Comparison of ENCODE assay signal across 9 mouse cellular contexts in genomic region chr11:18870121-18870931, GRCm38 (mm10).
DNase-seq lines count a peak whose midpoint lies in the region; ATAC-seq and TF ChIP-seq lines count a peak whose summit lies in the region.
"Had no signal": no experiment of that assay in that cellular context is flagged by ENCODE, and none has a peak within 500 bp of the region (broad histone marks: within the 10 kb centered on the region; RNA-seq: fewer than 3 reads in every experiment).

No protein-coding gene starts in this region.

- H3K9me3 ChIP-seq in midbrain, embryonic 10.5 days (replicated peaks), result no peaks in the 10 kb centered on the region
- no peaks in the 10 kb centered on the region for H3K9me3 ChIP-seq in midbrain, postnatal 0 days (ENCODE audit: low read length)
- no peaks in the 10 kb centered on the region for H3K9me3 ChIP-seq in intestine, postnatal 0 days (ENCODE audit: control insufficient read depth)
- H3K9me3 ChIP-seq in stomach, embryonic 15.5 days, result no peaks in the 10 kb centered on the region

- no peak for TF ChIP-seq CTCF in midbrain, postnatal 0 days (IDR thresholded peaks at IDR 0.05)
- no peak for TF ChIP-seq CTCF in intestine, postnatal 0 days (IDR thresholded peaks at IDR 0.05; ENCODE audit: low read depth)
- no peak for TF ChIP-seq CTCF in gastrocnemius, adult 2 months (IDR thresholded peaks at IDR 0.05)

- no peak for ATAC-seq in midbrain, postnatal 0 days (ENCODE audit: low FRiP score)
- no peak for ATAC-seq in intestine, postnatal 0 days
- ATAC-seq in stomach, embryonic 15.5 days (ENCODE audit: insufficient read depth, low FRiP score, low read depth), result no peak
- no peak for ATAC-seq in megakaryocyte, adult 5-6 weeks (ENCODE audit: poor library complexity, severe bottlenecking)

- H3K4me1 ChIP-seq in midbrain, embryonic 10.5 days, result peaks cover 37% of the 10 kb centered on the region
- H3K4me1 ChIP-seq in midbrain, postnatal 0 days (ENCODE audit: insufficient read depth, low read length), result no peaks in the 10 kb centered on the region
- no peaks in the 10 kb centered on the region for H3K4me1 ChIP-seq in intestine, postnatal 0 days (replicated peaks; ENCODE audit: control insufficient read depth, insufficient read depth, low read length)
- H3K4me1 ChIP-seq in stomach, embryonic 15.5 days, result 0 out of 2 replicates have a peak, but pooled peaks cover 7% of the 10 kb centered on the region

- no peaks in the 10 kb centered on the region for H3K36me3 ChIP-seq in midbrain, embryonic 10.5 days
- H3K36me3 ChIP-seq in midbrain, postnatal 0 days (ENCODE audit: insufficient read depth, low read length), result no peaks in the 10 kb centered on the region
- no peaks in the 10 kb centered on the region for H3K36me3 ChIP-seq in intestine, postnatal 0 days (ENCODE audit: control insufficient read depth, insufficient read depth)
- H3K36me3 ChIP-seq in stomach, embryonic 15.5 days, result no peaks in the 10 kb centered on the region

- 1% methylated on average over 25 of the region's 25 CpGs for WGBS in midbrain, embryonic 10.5 days
- 10% methylated on average over 25 of the region's 25 CpGs for WGBS in midbrain, postnatal 0 days
- WGBS in intestine, postnatal 0 days, result 16% methylated on average over 25 of the region's 25 CpGs
- WGBS in stomach, embryonic 15.5 days, result 12% methylated on average over 25 of the region's 25 CpGs

- DNase-seq in adrenal gland, adult (ENCODE audit: inconsistent age in 2 of 2, low spot score in 1 of 2), result peak; percentile 46 to 87
- DNase-seq in adrenal gland, postnatal 4 days (ENCODE audit: low spot score in 2 of 2), result no peak
- DNase-seq in midbrain, embryonic 10.5 days (ENCODE audit: low spot score), result peak; percentile 30
- no peak for DNase-seq in midbrain, postnatal 0 days (ENCODE audit: low spot score)
- DNase-seq in gastrocnemius, adult 2 months, result no peak

- intact Hi-C loops in gastrocnemius, adult 2 months (cut with DNase I), result loop anchor here (5.0 kb wide), 2 partner anchors 662 to 732 kb away; no protein-coding TSS in a partner anchor

- H3K27me3 ChIP-seq in midbrain, embryonic 10.5 days (ENCODE audit: low read depth, poor library complexity, severe bottlenecking), result peaks cover 93% of the 10 kb centered on the region
- H3K27me3 ChIP-seq in midbrain, postnatal 0 days (ENCODE audit: insufficient read depth, low read length), result 0 out of 2 replicates have a peak, but pooled peaks cover 5% of the 10 kb centered on the region
- peaks cover 51% of the 10 kb centered on the region for H3K27me3 ChIP-seq in intestine, postnatal 0 days (replicated peaks; ENCODE audit: control insufficient read depth, insufficient read depth, low read length)
- no peaks in the 10 kb centered on the region for H3K27me3 ChIP-seq in stomach, embryonic 15.5 days (replicated peaks)

- H3K9ac ChIP-seq in midbrain, postnatal 0 days (replicated peaks; ENCODE audit: low read length, poor library complexity, severe bottlenecking), result no peak overlapping the region
- 0 out of 2 replicates have a peak overlapping the region, but pooled peaks have one; percentile 68 for H3K9ac ChIP-seq in intestine, postnatal 0 days (ENCODE audit: low read depth, low read length)
- H3K9ac ChIP-seq in stomach, embryonic 15.5 days, result peak overlapping the region; percentile 73; the same call in 1 of the 2 replicates

- H3K4me2 ChIP-seq in midbrain, postnatal 0 days (ENCODE audit: low read depth, low read length, poor library complexity, severe bottlenecking), result no peak overlapping the region
- peak overlapping the region; percentile 69 for H3K4me2 ChIP-seq in intestine, postnatal 0 days (replicated peaks; ENCODE audit: low read depth)
- H3K4me2 ChIP-seq in stomach, embryonic 15.5 days, result peak overlapping the region; percentile 77

- peak overlapping the region; percentile 26 for H3K4me3 ChIP-seq in midbrain, embryonic 10.5 days
- no peak overlapping the region for H3K4me3 ChIP-seq in midbrain, postnatal 0 days (ENCODE audit: low read depth, low read length)
- peak overlapping the region; percentile 51 for H3K4me3 ChIP-seq in intestine, postnatal 0 days (ENCODE audit: low read depth, low read length)
- peak overlapping the region; percentile 52 for H3K4me3 ChIP-seq in stomach, embryonic 15.5 days (replicated peaks)
- no peak overlapping the region for H3K4me3 ChIP-seq in gastrocnemius, adult 2 months
- H3K4me3 ChIP-seq: layer of hippocampus, adult 2 months had no signal

- H3K27ac ChIP-seq in midbrain, embryonic 10.5 days (replicated peaks), result no peak overlapping the region
- no peak overlapping the region for H3K27ac ChIP-seq in midbrain, postnatal 0 days (ENCODE audit: low read depth, low read length)
- peak overlapping the region; percentile 77; the same call in 1 of the 2 replicates for H3K27ac ChIP-seq in intestine, postnatal 0 days (ENCODE audit: low read depth, low read length)
- H3K27ac ChIP-seq in stomach, embryonic 15.5 days, result peak overlapping the region; percentile 97
- H3K27ac ChIP-seq in gastrocnemius, adult 2 months, result no peak overlapping the region
- H3K27ac ChIP-seq: layer of hippocampus, adult 2 months had no signal

Comparison
In these comparisons a context has a peak if more than half of its experiments do, and no peak if none do; other contexts are left out.
1. DNase-seq: peak in adrenal gland, adult (2 of 2) and midbrain, embryonic 10.5 days (single experiment); none in adrenal gland, postnatal 4 days (0 of 2), midbrain, postnatal 0 days (single experiment) and gastrocnemius, adult 2 months (single experiment).
2. H3K4me3 ChIP-seq: peak in midbrain, embryonic 10.5 days (single experiment), intestine, postnatal 0 days (single experiment) and stomach, embryonic 15.5 days (single experiment); none in midbrain, postnatal 0 days (single experiment) and gastrocnemius, adult 2 months (single experiment).
3. H3K27ac ChIP-seq: peak in intestine, postnatal 0 days (single experiment) and stomach, embryonic 15.5 days (single experiment); none in midbrain, embryonic 10.5 days (single experiment), midbrain, postnatal 0 days (single experiment) and gastrocnemius, adult 2 months (single experiment).